Mouse (Mus musculus) embryonic fibroblast, embryonic 13.5 days (primary cell): Measurements from ENCODE around the gene Syt3. TPM values are rescaled to one million over a fixed set of nuclear protein-coding genes. Genes with fewer than 3 reads are reported as not detected.

Experiments
- H3K27ac ChIP-seq: 2 replicates; pipeline ENCODE4 v1.5.1; 2012; ENCODE audit warnings: low read length, control low read depth, inconsistent platforms; ENCODE audit not compliant: insufficient read depth
- H3K4me1 ChIP-seq: 2 replicates; pipeline ENCODE4 v1.6.1; 2011; ENCODE audit warnings: low read length; ENCODE audit not compliant: control insufficient read depth, insufficient read depth
- H3K4me3 ChIP-seq: 2 replicates; pipeline ENCODE4 v1.5.1; 2011; ENCODE audit warnings: mild to moderate bottlenecking, control low read depth, low read length; ENCODE audit not compliant: insufficient read depth
- CTCF ChIP-seq: IDR thresholded peaks from 2 replicates; pipeline ENCODE4 v1.5.1; 2011; ENCODE audit warnings: mild to moderate bottlenecking, control low read depth, low read length, moderate library complexity, borderline replicate concordance; ENCODE audit not compliant: insufficient read depth
- POLR2A ChIP-seq: IDR thresholded peaks from 2 replicates; pipeline ENCODE4 v1.6.1; 2011; ENCODE audit warnings: low read depth, mild to moderate bottlenecking, control low read depth, low read length, moderate library complexity
- polyA plus RNA-seq: library from polyadenylated mRNA; stranded (reverse); fragments of >200 nt; gene quantifications from 2 replicates; pipeline ENCODE4 v1.2.4, GENCODE M21; 2011; ENCODE audit warnings: low read depth; ENCODE audit not compliant: missing spikeins, insufficient read length

Syt3 gene
- polyA plus RNA-seq, 1 experiment: 0.25 TPM

GRCm38 (mm10) chr7:44344622-44345021, 39.3 kb upstream of the Syt3 start:
- no peak overlapping the region for H3K27ac ChIP-seq
- TF ChIP-seq POLR2A (no peak), CTCF (no peak)
- H3K4me3 ChIP-seq: no peak overlapping the region
- H3K4me1 ChIP-seq: no peaks in the 10 kb centered on the region

- H3K4me1 ChIP-seq: no peaks in the 10 kb centered on the region
- H3K4me3 ChIP-seq: no peak overlapping the region
- TF ChIP-seq POLR2A (no peak), CTCF (no peak)
- no peak overlapping the region for H3K27ac ChIP-seq
Observed at GRCm38 (mm10) chr7:44349043-44349442, 34.9 kb upstream of the Syt3 start.

- Histone ChIP-seq H3K4me1 (no peaks in the 10 kb centered on the region), H3K4me3 (no peak overlapping the region), H3K27ac (no peak overlapping the region)
- no peak for TF ChIP-seq POLR2A
- no peak for TF ChIP-seq CTCF
Observed at GRCm38 (mm10) chr7:44350957-44351711, 32.8 kb upstream of the Syt3 start.

- peaks cover 2% of the 10 kb centered on the region; the same call in 1 of the 2 replicates for H3K4me1 ChIP-seq
- no peak overlapping the region for H3K4me3 ChIP-seq
- TF ChIP-seq POLR2A (no peak), CTCF (no peak)
- no peak overlapping the region for H3K27ac ChIP-seq
Observed at GRCm38 (mm10) chr7:44351881-44352749, 31.8 kb upstream of the Syt3 start.

- TF ChIP-seq POLR2A (no peak), CTCF (no peak)
- Histone ChIP-seq H3K4me1 (peaks cover 2% of the 10 kb centered on the region; the same call in 1 of the 2 replicates), H3K27ac (no peak overlapping the region), H3K4me3 (no peak overlapping the region)
Observed at GRCm38 (mm10) chr7:44352750-44353600, 30.9 kb upstream of the Syt3 start.

GRCm38 (mm10) chr7:44353601-44354340, 30.1 kb upstream of the Syt3 start:
- H3K4me3 ChIP-seq: no peak overlapping the region
- peaks cover 2% of the 10 kb centered on the region; the same call in 1 of the 2 replicates for H3K4me1 ChIP-seq
- H3K27ac ChIP-seq: no peak overlapping the region
- TF ChIP-seq CTCF (no peak), POLR2A (no peak)

GRCm38 (mm10) chr7:44355411-44355810, 28.5 kb upstream of the Syt3 start:
- TF ChIP-seq POLR2A (no peak), CTCF (no peak)
- Histone ChIP-seq H3K4me1 (peaks cover 2% of the 10 kb centered on the region; the same call in 1 of the 2 replicates), H3K4me3 (no peak overlapping the region), H3K27ac (no peak overlapping the region)

GRCm38 (mm10) chr7:44356590-44357481, 27.1 kb upstream of the Syt3 start:
- H3K4me3 ChIP-seq: no peak overlapping the region
- peaks cover 2% of the 10 kb centered on the region; the same call in 1 of the 2 replicates for H3K4me1 ChIP-seq
- TF ChIP-seq POLR2A: no peak
- no peak overlapping the region for H3K27ac ChIP-seq

- TF ChIP-seq CTCF (no peak), POLR2A (no peak)
- no peak overlapping the region for H3K27ac ChIP-seq
- no peak overlapping the region for H3K4me3 ChIP-seq
- peaks cover 2% of the 10 kb centered on the region; the same call in 1 of the 2 replicates for H3K4me1 ChIP-seq
Observed at GRCm38 (mm10) chr7:44357531-44357930, 26.4 kb upstream of the Syt3 start.
